Comparison of ENCODE assay signal across 8 mouse cellular contexts in genomic region chr5:3341931-3342770, GRCm38 (mm10). TPM values are rescaled to one million over a fixed set of nuclear protein-coding genes. Genes with fewer than 3 reads are reported as not detected.
DNase-seq lines count a peak whose midpoint lies in the region; ATAC-seq and TF ChIP-seq lines count a peak whose summit lies in the region.

No protein-coding gene starts in this region.

- TF ChIP-seq RAD21 in CH12.LX (IDR thresholded peaks at IDR 0.05; ENCODE audit: low read depth, low read length) = no peak

- peak overlapping the region; percentile 59 to 100 (median 71) for H3K4me3 ChIP-seq in CH12.LX (replicated peaks in 1 of 3; ENCODE audit: low read depth in 2 of 3, low read length in 2 of 3, poor library complexity in 1 of 3)
- H3K4me3 ChIP-seq in forebrain, embryonic 16.5 days (replicated peaks; ENCODE audit: low read length) = peak overlapping the region; percentile 65
- H3K4me3 ChIP-seq in hindbrain, embryonic 12.5 days = peak overlapping the region; percentile 56

- in situ Hi-C loops in CH12.LX (cut with MboI; ENCODE audit: low pct_ligation_motif_present, low pct_unique_long_range_greater_than_20kb, low sequenced_read_pairs) = loop anchor here (10.0 kb wide), 1 partner anchor 153 kb away; no protein-coding TSS in a partner anchor

- DNase-seq in CH12.LX (ENCODE audit: extremely low read depth) = peak; percentile 49
- peak; percentile 57 to 61 for DNase-seq in adrenal gland, postnatal 36 days
- DNase-seq in left cerebral cortex, postnatal 25 days (ENCODE audit: low spot score in 2 of 2) = peak; percentile 20 to 31
- peak; percentile 6 to 9 for DNase-seq in right cerebral cortex, postnatal 36 days (ENCODE audit: low spot score in 2 of 2)
- DNase-seq in urinary bladder, postnatal 4 days (ENCODE audit: low spot score in 2 of 2) = peak; percentile 39 to 62

- ATAC-seq in forebrain, embryonic 16.5 days = peak; percentile 30
- peak; percentile 47 for ATAC-seq in hindbrain, embryonic 12.5 days (ENCODE audit: low FRiP score)
- ATAC-seq in megakaryocyte progenitor cell, adult 5-6 weeks (replicated peaks; ENCODE audit: poor library complexity) = peak; percentile 20

- H3K4me2 ChIP-seq in CH12.LX (ENCODE audit: insufficient read depth, low read depth, poor library complexity, severe bottlenecking) = peak overlapping the region; percentile 64
- H3K4me2 ChIP-seq in forebrain, embryonic 16.5 days (ENCODE audit: low read length) = peak overlapping the region; percentile 96
- peak overlapping the region; percentile 93 for H3K4me2 ChIP-seq in hindbrain, embryonic 12.5 days (replicated peaks)

- dilution Hi-C loops in CH12.LX (cut with MboI; ENCODE audit: extremely low pct_ligation_motif_present, extremely low pct_unique_long_range_greater_than_20kb, low sequenced_read_pairs) = no loop called here

- under 1% methylated on average over 60 of the region's 60 CpGs for WGBS in forebrain, embryonic 16.5 days
- WGBS in hindbrain, embryonic 12.5 days = under 1% methylated on average over 60 of the region's 60 CpGs

- no peak for TF ChIP-seq CTCF in CH12.LX (conservative IDR thresholded peaks at IDR 0.05 in 1 of 2, IDR thresholded peaks at IDR 0.05 in 1 of 2; ENCODE audit: low read depth in 2 of 2, low read length in 2 of 2)

- TF ChIP-seq EP300 in CH12.LX (IDR thresholded peaks at IDR 0.05; ENCODE audit: low read length) = no peak

- peaks cover 2 to 4% of the 10 kb centered on the region in 2 experiments for H3K36me3 ChIP-seq in CH12.LX (replicated peaks in 1 of 2; ENCODE audit: control insufficient read depth in 1 of 2, insufficient read depth in 1 of 2, low read length in 1 of 2)
- H3K36me3 ChIP-seq in forebrain, embryonic 16.5 days (ENCODE audit: control insufficient read depth, insufficient read depth) = no peaks in the 10 kb centered on the region
- no peaks in the 10 kb centered on the region for H3K36me3 ChIP-seq in hindbrain, embryonic 12.5 days

- peaks cover 0 to 5% of the 10 kb centered on the region in 2 experiments; a peak in 1 of 4 replicates for H3K4me1 ChIP-seq in CH12.LX (ENCODE audit: control insufficient read depth in 1 of 2, insufficient read depth in 2 of 2)
- peaks cover 27% of the 10 kb centered on the region for H3K4me1 ChIP-seq in forebrain, embryonic 16.5 days (replicated peaks; ENCODE audit: control insufficient read depth, insufficient read depth, low read length)
- peaks cover 24% of the 10 kb centered on the region for H3K4me1 ChIP-seq in hindbrain, embryonic 12.5 days

- H3K27ac ChIP-seq in CH12.LX (ENCODE audit: insufficient read depth, low read depth) = peak overlapping the region; percentile 97
- H3K27ac ChIP-seq in forebrain, embryonic 16.5 days (ENCODE audit: low read length) = peak overlapping the region; percentile 53
- peak overlapping the region; percentile 68 for H3K27ac ChIP-seq in hindbrain, embryonic 12.5 days

- peaks cover 37% of the 10 kb centered on the region for H3K79me2 ChIP-seq in CH12.LX (replicated peaks; ENCODE audit: control insufficient read depth, extremely low read depth, insufficient read depth, poor library complexity, severe bottlenecking)

- intact Hi-C loops in left cerebral cortex, postnatal 25 days (cut with DNase I) = loop anchor here (5.0 to 10.0 kb wide), 2 partner anchors 93 to 190 kb away; no protein-coding TSS in a partner anchor

- peaks cover 2% of the 10 kb centered on the region for H3K9me3 ChIP-seq in CH12.LX (replicated peaks; ENCODE audit: low read length)
- H3K9me3 ChIP-seq in forebrain, embryonic 16.5 days (ENCODE audit: control insufficient read depth, low read length) = no peaks in the 10 kb centered on the region
- no peaks in the 10 kb centered on the region for H3K9me3 ChIP-seq in hindbrain, embryonic 12.5 days (replicated peaks)

- no peak for TF ChIP-seq POLR2A in CH12.LX (IDR thresholded peaks at IDR 0.05; ENCODE audit: low read depth, low read length)

- peak overlapping the region; percentile 95 for H3K9ac ChIP-seq in CH12.LX (ENCODE audit: insufficient read depth, low read depth)
- peak overlapping the region; percentile 42 for H3K9ac ChIP-seq in forebrain, embryonic 16.5 days (replicated peaks; ENCODE audit: low read depth, low read length)
- peak overlapping the region; percentile 59 for H3K9ac ChIP-seq in hindbrain, embryonic 12.5 days

- no peaks in the 10 kb centered on the region for H3K27me3 ChIP-seq in CH12.LX (replicated peaks)
- H3K27me3 ChIP-seq in forebrain, embryonic 16.5 days (replicated peaks; ENCODE audit: control insufficient read depth, insufficient read depth, low read length) = no peaks in the 10 kb centered on the region
- H3K27me3 ChIP-seq in hindbrain, embryonic 12.5 days = peaks cover 22% of the 10 kb centered on the region

TF ChIP-seq in CH12.LX, 34 proteins besides CTCF, POLR2A, EP300 and RAD21:
- TF ChIP-seq TBP (conservative IDR thresholded peaks at IDR 0.05; ENCODE audit: low read depth, low read length) (no peak), BHLHE40 (IDR thresholded peaks at IDR 0.05; ENCODE audit: low read depth, low read length) (peak; percentile 78), MXI1 (IDR thresholded peaks at IDR 0.05; ENCODE audit: low read depth, low read length) (peak; percentile 88), KAT2A (IDR thresholded peaks at IDR 0.05; ENCODE audit: insufficient replicate concordance, low read length) (no peak), USF1 (IDR thresholded peaks at IDR 0.05; ENCODE audit: low read depth, low read length) (no peak), USF2 (conservative IDR thresholded peaks at IDR 0.05; ENCODE audit: low read depth, low read length) (no peak), SIN3A (IDR thresholded peaks at IDR 0.05; ENCODE audit: low read length) (peak; percentile 46; the same call in 1 of the 2 replicates), IRF4 (IDR thresholded peaks at IDR 0.05; ENCODE audit: low read depth, low read length) (no peak), PAX5 (IDR thresholded peaks at IDR 0.05; ENCODE audit: low read length) (no peak), NELFE (IDR thresholded peaks at IDR 0.05; ENCODE audit: low read depth, low read length) (no peak), ELF1 (IDR thresholded peaks at IDR 0.05; ENCODE audit: low read depth, low read length) (peak; percentile 36; the same call in 1 of the 2 replicates), ZNF384 (IDR thresholded peaks at IDR 0.05; ENCODE audit: low read depth, low read length) (no peak), JUND (conservative IDR thresholded peaks at IDR 0.05; ENCODE audit: low read depth, low read length) (no peak), ZKSCAN1 (IDR thresholded peaks at IDR 0.05; ENCODE audit: borderline replicate concordance, low read depth, low read length) (no peak), HCFC1 (IDR thresholded peaks at IDR 0.05; ENCODE audit: low read depth, low read length) (no peak), TCF12 (IDR thresholded peaks at IDR 0.05; ENCODE audit: low read depth, low read length) (no peak; the same call in 1 of the 2 replicates), RCOR1 (conservative IDR thresholded peaks at IDR 0.05; ENCODE audit: low read depth, low read length) (no peak), MEF2A (IDR thresholded peaks at IDR 0.05; ENCODE audit: borderline replicate concordance, low read depth, low read length) (no peak), MAX (IDR thresholded peaks at IDR 0.05; ENCODE audit: low read length) (0 out of 2 replicates have a peak, but pooled peaks have one; percentile 13), JUN (IDR thresholded peaks at IDR 0.05; ENCODE audit: insufficient read depth, low read depth, low read length) (no peak), MYC (IDR thresholded peaks at IDR 0.05; ENCODE audit: low read depth, low read length) (0 out of 2 replicates have a peak, but pooled peaks have one; percentile 40), SMC3 (IDR thresholded peaks at IDR 0.05; ENCODE audit: low read depth, low read length) (no peak), CHD1 (IDR thresholded peaks at IDR 0.05; ENCODE audit: low read depth, low read length) (no peak), CHD2 (IDR thresholded peaks at IDR 0.05; ENCODE audit: low read length) (no peak), POLR2AphosphoS2 (IDR thresholded peaks at IDR 0.05; ENCODE audit: low read depth, low read length) (no peak), UBTF (IDR thresholded peaks at IDR 0.05; ENCODE audit: low read depth, low read length) (no peak), MAFK (IDR thresholded peaks at IDR 0.05; ENCODE audit: insufficient replicate concordance, low read length) (no peak), GABPA (IDR thresholded peaks at IDR 0.05; ENCODE audit: insufficient replicate concordance, low read depth, low read length) (no peak), E2F4 (IDR thresholded peaks at IDR 0.05; ENCODE audit: insufficient replicate concordance, low read depth, low read length) (no peak), ZC3H11A (IDR thresholded peaks at IDR 0.05; ENCODE audit: low read depth, low read length) (no peak), NRF1 (IDR thresholded peaks at IDR 0.05; ENCODE audit: low read depth, low read length) (peak; percentile 80), ZMIZ1 (IDR thresholded peaks at IDR 0.05; ENCODE audit: low read depth, low read length) (no peak), ETS1 (conservative IDR thresholded peaks at IDR 0.05; ENCODE audit: low read depth, low read length) (no peak), MAZ (IDR thresholded peaks at IDR 0.05; ENCODE audit: low read depth, low read length) (peak; percentile 41; the same call in 1 of the 2 replicates)

RNA-seq across cellular contexts. Expression of gene Cdk6, which starts 0.9 kb away (rescaled TPM):
- total RNA-seq in CH12.LX (2012; rRNA removed) (141 and 171 TPM in 2 replicates), CH12.LX (2014; rRNA removed) (34.7 and 40.4 TPM in 2 replicates)
- polyA plus RNA-seq in CH12.LX (2012; ENCODE audit: insufficient read length, low read depth) = 45.2 and 50.8 TPM in 2 replicates
- 10 to 100 TPM; 16.3 to 20.4 TPM for total RNA-seq in adrenal gland, postnatal 36 days (2021)
- 26.5 and 29.8 TPM in 2 replicates for polyA plus RNA-seq in forebrain, embryonic 16.5 days (2015; fragmentation: Nextera tagmentation; extraction: Ambion mirVana)
- polyA plus RNA-seq in hindbrain, embryonic 12.5 days (2016; fragmentation: Nextera tagmentation; extraction: Ambion mirVana) = 18.0 and 19.1 TPM in 2 replicates
- 1 to 10 TPM; 3.6 to 5.4 TPM for total RNA-seq in left cerebral cortex, postnatal 25 days (2021)
- total RNA-seq in megakaryocyte progenitor cell, adult 5-6 weeks (2015) = 257 and 285 TPM in 2 replicates
- 138 and 227 TPM in 2 replicates for total RNA-seq in megakaryocyte progenitor cell, adult 5-6 weeks (2017)

Comparison
In these comparisons a context has a peak if more than half of its experiments do, and no peak if none do; other contexts are left out.
1. Peak in every context shown above with its lines: DNase-seq, ATAC-seq, H3K4me3 ChIP-seq and H3K27ac ChIP-seq.
2. DNase-seq: peak in every context shown above with its lines; median percentile 59 in adrenal gland, postnatal 36 days; 50 in urinary bladder, postnatal 4 days; 49 in CH12.LX; 26 in left cerebral cortex, postnatal 25 days; 8 in right cerebral cortex, postnatal 36 days.
3. H3K9ac ChIP-seq: peak in every context shown above with its lines; median percentile 95 in CH12.LX; 59 in hindbrain, embryonic 12.5 days; 42 in forebrain, embryonic 16.5 days.